Mouse (Mus musculus) hindbrain, embryonic 15.5 days (tissue): ENCODE data around the gene Rab5a. TPM values are rescaled to one million over a fixed set of nuclear protein-coding genes. Genes with fewer than 3 reads are reported as not detected.
"Not testable (repeated sequence)": the region's sequence is repeated elsewhere in the genome, so short reads cannot be mapped to it uniquely, and the experiment has no call there.

Source experiments
- ATAC-seq: fragments of 200-750 bp; cut with Nextera tagmentation; 2 replicates; pipeline ENCODE4 v1.8.0; 2017; ENCODE audit warnings: low read depth, moderate number of reproducible peaks, moderate TSS enrichment; ENCODE audit not compliant: low FRiP score
- H3K27ac ChIP-seq: fragments of 300-500 bp; sonication (generic); replicated peaks from 2 replicates; pipeline ENCODE4 v1.5.1; 2015; ENCODE audit warnings: mild to moderate bottlenecking, inconsistent platforms
- H3K27me3 ChIP-seq: fragments of 300-500 bp; sonication (generic); 2 replicates; pipeline ENCODE4 v1.6.1; 2015; ENCODE audit warnings: control low read depth, inconsistent platforms
- H3K36me3 ChIP-seq: fragments of 300-500 bp; sonication (generic); 2 replicates; pipeline ENCODE4 v1.6.1; 2015; ENCODE audit warnings: control low read depth, inconsistent platforms
- H3K4me1 ChIP-seq: fragments of 300-500 bp; sonication (generic); replicated peaks from 2 replicates; pipeline ENCODE4 v1.6.1; 2015; ENCODE audit warnings: control low read depth, inconsistent platforms
- H3K4me2 ChIP-seq: fragments of 300-500 bp; sonication (generic); 2 replicates; pipeline ENCODE4 v1.6.1; 2015; ENCODE audit warnings: moderate library complexity, mild to moderate bottlenecking, inconsistent platforms
- H3K4me3 ChIP-seq: fragments of 300-500 bp; sonication (generic); 2 replicates; pipeline ENCODE4 v1.5.1; 2015; ENCODE audit warnings: mild to moderate bottlenecking, inconsistent platforms
- H3K9ac ChIP-seq: fragments of 300-500 bp; sonication (generic); 2 replicates; pipeline ENCODE4 v1.6.1; 2015; ENCODE audit warnings: inconsistent platforms
- H3K9me3 ChIP-seq: fragments of 300-500 bp; sonication (generic); 2 replicates; pipeline ENCODE4 v1.6.1; 2016; ENCODE audit warnings: control low read depth, inconsistent platforms
- WGBS: fragments of 180-500 bp; shearing (Covaris S2); methylation state at CpG from one replicate; pipeline ENCODE4 v1.1.7; 2015; 5-methylcytosine and 5-hydroxymethylcytosine counted together
- polyA plus RNA-seq: library from polyadenylated mRNA; unstranded; fragments of >200 nt; fragmentation: Nextera tagmentation; extraction: Ambion mirVana; gene quantifications from 2 replicates; pipeline ENCODE4 v1.2.1, GENCODE M21; 2015

The Rab5a gene
- polyA plus RNA-seq, 1 experiment from 2014 or later = 112 TPM

DNA sequence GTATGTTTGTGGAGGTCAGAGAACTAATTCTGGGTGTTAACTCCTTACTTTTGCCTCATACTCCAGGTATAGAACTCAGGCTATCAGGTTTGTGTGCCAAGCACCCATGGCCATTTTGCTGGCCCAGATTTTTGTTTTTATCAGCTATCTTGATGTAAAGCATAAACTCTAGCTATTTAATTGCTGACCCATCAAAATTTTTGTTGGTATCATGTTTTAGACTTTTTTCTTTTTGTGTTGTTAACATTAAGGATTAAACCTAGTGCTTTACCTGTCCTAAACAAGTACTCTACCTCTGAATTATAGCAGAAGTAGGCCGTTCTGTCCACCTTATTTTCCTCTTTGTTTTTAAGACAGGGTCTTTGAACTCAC, 10.0 kb downstream of the Rab5a start:
- no peak for ATAC-seq
- Histone ChIP-seq H3K27ac (no peak overlapping the region), H3K36me3 (peaks cover 19% of the 10 kb centered on the region), H3K4me3 (no peak overlapping the region), H3K9me3 (no peaks in the 10 kb centered on the region), H3K4me1 (no peaks in the 10 kb centered on the region), H3K4me2 (no peak overlapping the region), H3K27me3 (no peaks in the 10 kb centered on the region), H3K9ac (no peak overlapping the region)
- WGBS = 100% methylated on average over 1 of the region's 1 CpGs

DNA sequence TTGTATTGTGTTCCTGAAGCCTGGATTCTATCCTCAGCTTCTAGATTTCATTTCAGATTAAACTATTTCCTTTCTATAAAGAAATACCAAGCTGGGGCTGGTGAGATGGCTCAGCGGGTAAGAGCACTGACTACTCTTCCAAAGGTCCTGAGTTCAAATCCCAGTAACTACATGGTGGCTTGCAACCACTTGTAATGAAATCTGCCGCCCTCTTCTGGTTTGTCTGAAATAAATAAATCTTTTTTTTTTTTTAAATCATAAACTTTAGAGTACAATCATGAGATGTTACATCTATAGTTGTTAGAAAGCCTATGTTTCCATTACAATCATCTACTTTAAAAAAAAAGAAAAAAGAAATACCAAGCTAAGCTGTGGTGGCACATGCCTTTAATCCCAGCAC, 23.9 kb downstream of the Rab5a start:
- Histone ChIP-seq H3K4me1 (no peaks in the 10 kb centered on the region), H3K36me3 (peaks cover 48% of the 10 kb centered on the region), H3K4me3 (no peak overlapping the region), H3K9ac (no peak overlapping the region), H3K27me3 (no peaks in the 10 kb centered on the region), H3K9me3 (no peaks in the 10 kb centered on the region), H3K27ac (no peak overlapping the region), H3K4me2 (no peak overlapping the region)
- 90% methylated on average over 2 of the region's 2 CpGs for WGBS
- no peak for ATAC-seq

DNA sequence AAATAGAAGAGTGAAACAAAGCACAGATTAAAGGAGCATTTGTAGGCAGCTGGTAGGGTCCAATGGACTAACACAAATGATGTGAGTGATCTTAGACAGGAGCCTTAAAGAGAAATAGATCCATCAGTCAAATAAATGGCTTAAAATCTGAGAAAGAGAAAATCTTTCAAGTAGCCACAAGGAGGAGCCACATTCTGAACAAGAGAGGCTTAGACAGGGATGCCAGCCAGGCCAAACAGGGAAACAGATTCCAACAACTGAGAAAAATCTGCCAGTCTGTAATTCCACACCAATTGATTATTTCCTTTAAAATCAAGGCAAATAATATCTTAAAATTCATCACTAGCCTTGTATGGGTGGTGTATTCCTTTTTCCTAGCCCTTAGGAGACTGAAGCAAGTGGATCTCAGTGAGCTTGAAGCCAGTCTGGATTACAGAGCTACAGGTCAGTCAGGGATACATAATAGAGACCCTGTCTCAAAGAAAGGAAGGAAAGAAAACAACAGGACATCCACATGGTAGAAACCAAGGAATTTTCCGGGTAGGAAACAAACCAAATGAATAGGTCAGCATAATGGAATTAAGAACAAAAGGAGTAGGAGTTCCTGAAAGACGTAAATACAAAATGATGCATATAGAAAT, 33.4 kb downstream of the Rab5a start:
- 79% methylated on average over 2 of the region's 2 CpGs for WGBS
- H3K9me3 ChIP-seq = no peaks in the 10 kb centered on the region
- no peaks in the 10 kb centered on the region for H3K4me1 ChIP-seq
- no peak overlapping the region for H3K27ac ChIP-seq
- H3K4me2 ChIP-seq = no peak overlapping the region
- H3K9ac ChIP-seq = no peak overlapping the region
- H3K4me3 ChIP-seq = no peak overlapping the region
- 0 out of 2 replicates have a peak, but pooled peaks cover 5% of the 10 kb centered on the region for H3K36me3 ChIP-seq
- ATAC-seq = peak; percentile 45; the same call in 1 of the 2 replicates
- no peaks in the 10 kb centered on the region for H3K27me3 ChIP-seq

DNA sequence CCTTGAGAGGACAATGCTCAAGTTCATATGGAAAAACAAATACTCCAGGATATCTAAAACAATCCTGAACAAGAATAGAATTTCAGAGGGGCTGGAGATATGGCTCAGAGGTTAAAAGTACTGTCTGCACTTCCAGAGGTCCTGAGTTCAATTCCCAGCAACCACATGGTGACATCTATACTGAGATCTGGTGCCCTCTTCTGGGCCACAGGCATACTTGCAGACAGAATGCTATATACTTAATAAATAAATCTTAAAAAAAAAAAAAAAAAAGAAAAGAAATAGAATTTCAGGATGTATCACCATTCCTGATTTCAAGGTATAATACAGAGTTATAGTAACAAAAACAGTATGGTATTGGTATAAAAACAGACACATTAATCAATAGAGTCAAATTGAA, 40.3 kb downstream of the Rab5a start:
- no peak for ATAC-seq
- H3K4me1 ChIP-seq = no peaks in the 10 kb centered on the region
- H3K27me3 ChIP-seq = no peaks in the 10 kb centered on the region
- no peak overlapping the region for H3K4me3 ChIP-seq
- no peak overlapping the region for H3K4me2 ChIP-seq
- no peak overlapping the region for H3K27ac ChIP-seq
- no peaks in the 10 kb centered on the region for H3K9me3 ChIP-seq
- H3K36me3 ChIP-seq = 0 out of 2 replicates have a peak, but pooled peaks cover 5% of the 10 kb centered on the region
- H3K9ac ChIP-seq = no peak overlapping the region

DNA sequence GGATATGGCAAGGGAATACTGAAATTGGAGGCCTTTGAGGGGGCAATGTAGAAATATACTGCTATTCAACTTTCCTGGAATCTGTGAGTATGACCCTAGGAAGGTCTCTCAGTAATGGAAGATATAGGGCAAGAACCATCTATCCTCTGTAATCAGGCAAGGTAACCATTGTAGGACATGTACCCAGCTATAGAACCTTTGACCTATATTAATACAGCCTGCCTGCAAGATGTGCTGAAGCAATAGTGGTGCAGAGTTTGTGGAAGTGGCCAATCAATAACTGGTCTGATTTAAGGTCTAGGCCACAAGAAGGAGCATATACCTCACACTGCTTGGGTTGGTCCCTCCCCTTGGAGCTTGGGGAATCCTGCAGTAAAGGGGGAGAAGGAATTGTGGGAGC, 41.5 kb downstream of the Rab5a start:
- Histone ChIP-seq H3K27ac (no peak overlapping the region), H3K9me3 (no peaks in the 10 kb centered on the region), H3K4me2 (no peak overlapping the region), H3K4me3 (no peak overlapping the region), H3K9ac (no peak overlapping the region), H3K4me1 (no peaks in the 10 kb centered on the region), H3K27me3 (no peaks in the 10 kb centered on the region), H3K36me3 (0 out of 2 replicates have a peak, but pooled peaks cover 2% of the 10 kb centered on the region)
- ATAC-seq = no peak

DNA sequence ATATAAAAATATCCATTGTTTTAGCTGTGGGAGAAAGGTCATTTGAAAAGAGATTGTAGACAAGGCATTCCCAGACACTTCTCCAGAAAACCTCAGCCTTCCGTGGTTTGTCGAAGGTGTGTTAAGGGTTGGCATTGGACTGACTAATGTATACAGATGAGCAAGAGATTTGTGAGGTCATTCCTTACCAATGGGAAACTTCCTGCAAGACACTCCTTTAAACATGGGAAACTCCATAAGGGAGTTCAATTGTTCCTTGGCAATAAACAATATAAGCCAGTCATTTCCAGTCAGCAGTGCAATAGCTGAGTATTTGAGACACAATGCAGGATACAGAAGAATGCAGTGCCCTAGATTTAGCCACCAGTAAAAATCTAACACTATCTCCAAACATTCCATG, 49.0 kb downstream of the Rab5a start:
- Histone ChIP-seq H3K4me3 (no peak overlapping the region), H3K9me3 (no peaks in the 10 kb centered on the region), H3K27ac (no peak overlapping the region), H3K27me3 (no peaks in the 10 kb centered on the region), H3K4me1 (no peaks in the 10 kb centered on the region), H3K36me3 (no peaks in the 10 kb centered on the region), H3K9ac (no peak overlapping the region), H3K4me2 (no peak overlapping the region)
- no peak for ATAC-seq
- WGBS = 94% methylated on average over 2 of the region's 2 CpGs

DNA sequence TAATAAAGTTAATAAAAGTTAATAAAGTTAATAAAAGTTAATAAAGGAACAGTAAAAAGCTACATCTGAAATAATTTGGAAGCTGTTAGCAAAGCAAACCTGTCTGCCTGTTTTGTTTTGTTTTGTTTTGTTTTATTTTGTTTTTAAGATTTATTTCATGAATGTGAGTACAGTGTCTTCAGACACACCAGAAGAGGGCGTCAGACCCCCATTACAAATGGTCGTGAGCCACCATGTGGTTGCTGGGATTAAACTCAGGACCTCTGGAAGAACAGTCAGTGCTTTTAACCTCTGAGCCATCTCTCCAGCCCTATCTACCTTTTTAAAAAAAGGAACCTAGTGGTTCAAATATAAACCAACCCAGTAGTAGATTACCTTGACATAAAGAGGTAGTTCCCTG, 52.1 kb downstream of the Rab5a start:
- WGBS = 38% methylated on average over 2 of the region's 2 CpGs
- no peaks in the 10 kb centered on the region for H3K27me3 ChIP-seq
- no peak overlapping the region for H3K4me2 ChIP-seq
- H3K9me3 ChIP-seq = no peaks in the 10 kb centered on the region
- no peak for ATAC-seq
- H3K9ac ChIP-seq = no peak overlapping the region
- no peak overlapping the region for H3K4me3 ChIP-seq
- H3K36me3 ChIP-seq = no peaks in the 10 kb centered on the region
- H3K27ac ChIP-seq = no peak overlapping the region
- no peaks in the 10 kb centered on the region for H3K4me1 ChIP-seq

DNA sequence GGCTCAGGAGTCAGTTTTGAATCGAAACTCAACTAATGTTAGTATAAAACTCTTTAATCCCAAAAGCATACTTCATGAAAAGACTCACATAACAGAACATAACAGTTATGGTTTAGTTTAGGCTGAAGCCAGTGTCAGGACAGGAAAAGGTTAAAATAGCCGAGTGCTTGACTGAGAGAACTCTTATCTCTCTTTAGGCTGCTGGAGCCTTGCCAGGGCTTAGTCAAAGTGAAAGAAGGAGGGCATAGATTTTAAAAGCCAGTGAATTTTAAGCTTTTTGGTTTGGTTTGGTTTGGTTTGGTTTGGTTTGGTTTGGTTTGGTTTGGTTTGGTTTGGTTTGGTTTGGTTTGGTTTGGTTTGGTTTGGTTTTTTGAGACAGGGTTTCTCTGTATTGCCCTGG, 53.4 kb downstream of the Rab5a start:
- Histone ChIP-seq H3K4me1 (no peaks in the 10 kb centered on the region), H3K9me3 (no peaks in the 10 kb centered on the region), H3K4me3 (no peak overlapping the region), H3K4me2 (no peak overlapping the region), H3K9ac (no peak overlapping the region), H3K36me3 (no peaks in the 10 kb centered on the region), H3K27ac (no peak overlapping the region), H3K27me3 (no peaks in the 10 kb centered on the region)
- no peak for ATAC-seq
- WGBS = 81% methylated on average over 2 of the region's 2 CpGs

DNA sequence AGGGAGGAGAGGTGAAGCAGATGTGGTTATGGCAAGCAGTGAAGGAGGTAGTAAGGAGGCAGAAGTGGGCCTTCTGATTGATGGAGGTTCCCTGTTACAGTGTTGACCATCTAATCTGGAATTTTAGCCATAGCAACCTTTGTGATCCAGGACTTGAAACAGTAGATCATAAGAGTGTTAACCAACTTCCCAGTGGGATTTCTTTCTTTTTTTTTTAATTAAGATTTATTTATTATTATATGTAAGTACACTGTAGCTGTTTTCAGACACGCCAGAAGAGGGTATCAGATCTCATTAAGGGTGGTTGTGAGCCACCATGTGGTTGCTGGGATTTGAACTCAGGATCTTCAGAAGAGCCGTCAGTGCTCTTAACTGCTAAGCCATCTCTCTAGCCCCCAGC, 60.3 kb downstream of the Rab5a start, which contains the start of gene Pp2d1:
Pp2d1 (minus strand) TSS at position 101 of the 400 bp plus-strand sequence.
- H3K27me3 ChIP-seq, H3K4me3 ChIP-seq, ATAC-seq, H3K9ac ChIP-seq, H3K27ac ChIP-seq, H3K4me1 ChIP-seq, H3K4me2 ChIP-seq, H3K9me3 ChIP-seq, H3K36me3 ChIP-seq: not testable (repeated sequence)
- 88% methylated on average over 2 of the region's 2 CpGs for WGBS

DNA sequence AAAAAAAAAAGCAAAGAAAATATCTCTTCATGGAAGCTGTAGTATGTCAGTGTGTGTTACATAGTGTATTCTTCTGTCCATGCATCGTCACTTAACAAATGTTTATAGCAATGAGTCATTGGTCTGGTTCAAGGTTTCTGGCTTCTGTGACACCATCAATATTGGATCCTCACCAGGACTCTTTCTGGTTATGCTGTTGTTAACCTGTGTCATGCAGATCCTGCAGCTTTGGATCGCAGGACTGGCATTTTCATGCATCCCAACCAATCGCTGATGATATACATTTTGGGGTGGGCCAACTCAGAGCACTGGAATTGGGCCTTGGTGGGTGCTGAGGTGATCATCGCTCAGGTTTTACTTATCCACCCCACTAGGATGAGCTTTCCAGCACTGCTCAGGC, 63.5 kb downstream of the Rab5a start:
- Histone ChIP-seq H3K36me3 (no peaks in the 10 kb centered on the region), H3K4me2 (no peak overlapping the region), H3K27ac (no peak overlapping the region), H3K27me3 (no peaks in the 10 kb centered on the region), H3K4me1 (no peaks in the 10 kb centered on the region), H3K9me3 (no peaks in the 10 kb centered on the region), H3K4me3 (no peak overlapping the region), H3K9ac (no peak overlapping the region)
- 96% methylated on average over 4 of the region's 4 CpGs for WGBS
- ATAC-seq = no peak

DNA sequence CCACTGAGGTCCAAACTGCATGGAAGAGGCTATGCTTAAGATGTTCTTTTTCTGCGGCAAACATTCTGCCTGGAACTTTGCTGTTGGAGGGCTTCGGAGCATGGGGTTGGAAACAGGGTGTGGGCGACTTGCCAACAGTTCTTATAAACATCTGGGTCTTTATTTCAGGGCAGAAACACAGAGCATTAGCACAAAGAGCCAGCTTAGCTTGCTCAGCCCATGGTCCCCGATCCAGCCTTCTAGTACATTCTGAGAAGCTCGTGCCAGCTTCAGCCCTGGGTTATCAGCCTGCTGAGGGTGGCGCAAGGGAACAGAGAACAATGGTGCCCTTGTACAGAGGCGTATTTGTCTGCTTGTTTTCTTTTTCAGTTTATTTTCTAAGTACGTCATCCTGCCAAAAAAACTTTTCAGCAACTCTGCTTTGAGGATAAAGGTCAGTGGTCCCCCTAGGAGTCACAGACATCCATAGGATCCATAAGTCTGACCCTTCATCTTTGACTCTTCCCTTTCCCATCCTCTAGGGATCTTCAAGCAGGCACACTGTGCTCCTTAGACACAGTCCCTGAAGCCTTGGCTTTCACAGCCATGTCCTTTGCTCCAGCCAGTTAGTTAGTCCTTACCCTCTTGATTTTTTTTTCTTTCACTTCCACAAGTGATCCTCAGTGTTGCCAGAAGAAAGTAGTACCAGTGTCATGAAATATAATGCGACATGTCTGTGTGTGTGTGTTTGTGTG, 64.7 kb downstream of the Rab5a start:
- H3K27ac ChIP-seq = no peak overlapping the region
- H3K9ac ChIP-seq = no peak overlapping the region
- H3K4me2 ChIP-seq = no peak overlapping the region
- H3K27me3 ChIP-seq = no peaks in the 10 kb centered on the region
- H3K4me1 ChIP-seq = no peaks in the 10 kb centered on the region
- ATAC-seq = no peak
- no peak overlapping the region for H3K4me3 ChIP-seq
- H3K36me3 ChIP-seq = no peaks in the 10 kb centered on the region
- H3K9me3 ChIP-seq = no peaks in the 10 kb centered on the region
- 62% methylated on average over 9 of the region's 9 CpGs for WGBS

DNA sequence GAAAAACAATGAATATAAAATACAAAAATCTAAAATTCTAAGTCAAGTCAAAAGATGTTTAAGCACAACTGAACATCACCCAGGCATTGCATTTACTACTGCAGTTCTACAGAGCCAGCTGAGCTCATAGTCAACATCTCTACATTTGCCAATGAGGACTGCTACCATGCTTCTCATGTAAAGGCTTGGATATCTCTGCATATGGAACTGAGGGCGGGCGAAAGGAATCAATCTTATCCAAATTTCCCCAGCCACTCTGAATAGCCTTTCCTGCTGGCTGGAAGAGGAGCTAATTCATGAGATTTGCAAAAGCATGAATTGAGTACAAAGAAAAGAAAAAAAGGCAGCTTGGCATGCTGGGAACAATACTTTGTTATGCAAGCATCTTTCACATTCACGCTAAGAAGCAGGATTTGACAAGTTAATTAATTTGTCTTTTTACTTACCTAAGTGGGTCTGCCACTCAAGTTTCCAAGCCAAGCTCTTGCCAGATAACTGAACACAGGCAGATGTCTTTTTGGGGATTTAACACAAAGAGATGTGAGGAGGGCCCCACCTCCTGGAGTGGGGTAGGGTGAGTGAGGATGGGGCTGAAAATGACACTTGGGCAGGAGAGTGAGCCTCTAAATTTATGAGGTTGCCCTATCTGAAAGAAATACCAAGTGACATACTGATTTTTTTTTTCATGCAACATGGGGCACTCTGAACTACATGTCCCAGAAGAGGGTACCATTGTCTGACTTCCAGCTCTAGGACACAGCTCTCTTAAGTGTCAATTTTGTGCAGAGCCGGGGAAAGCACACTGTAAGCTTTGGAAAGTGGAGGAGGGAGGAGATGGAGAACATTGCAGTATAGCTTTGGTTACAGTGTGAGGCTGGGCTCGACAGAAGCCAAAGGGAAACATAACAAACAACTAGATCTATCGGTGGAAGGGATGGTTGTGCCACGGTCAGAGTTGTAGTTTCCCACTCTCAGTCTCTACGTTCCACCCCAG, 72.6 kb downstream of the Rab5a start:
- Histone ChIP-seq H3K27me3 (no peaks in the 10 kb centered on the region), H3K27ac (no peak overlapping the region), H3K9me3 (no peaks in the 10 kb centered on the region), H3K36me3 (no peaks in the 10 kb centered on the region), H3K4me3 (no peak overlapping the region), H3K9ac (no peak overlapping the region), H3K4me2 (no peak overlapping the region), H3K4me1 (no peaks in the 10 kb centered on the region)
- 39% methylated on average over 8 of the region's 8 CpGs for WGBS
- peak; percentile 38; the same call in 1 of the 2 replicates for ATAC-seq
